Mouse (Mus musculus): ENCODE measurements at regions not wholly inside any gene's neighbourhood (a gene's known extent, or its start where the extent isn't known, plus 50 kb on each side); places are given as distances from the start of the nearest gene placed in this dataset.

DNA sequence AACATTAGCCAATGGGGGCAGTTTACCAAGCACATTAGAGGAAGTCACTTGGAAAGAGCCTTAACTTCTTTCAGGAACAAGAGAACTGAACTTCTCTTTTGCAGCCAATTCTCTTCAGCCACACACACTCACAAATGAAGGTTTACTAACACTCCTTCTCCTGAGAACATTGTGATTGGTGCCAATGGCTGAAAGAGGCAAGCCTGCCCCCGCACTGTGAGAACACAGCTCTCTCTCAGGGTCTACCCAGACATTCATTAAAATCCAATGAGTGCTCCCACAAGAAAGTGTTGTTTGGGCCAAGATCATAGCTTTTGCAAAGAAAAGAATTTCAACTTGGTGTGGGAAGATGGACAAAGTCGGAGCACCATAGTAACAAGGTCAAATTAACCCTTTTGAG is 454.8 kb downstream of the Rfpl4b start:
- TF ChIP-seq CTCF (IDR thresholded peaks at IDR 0.05; ENCODE audit: low read depth) (no peak), EP300 (IDR thresholded peaks at IDR 0.05; ENCODE audit: low read depth) (no peak)
